Mouse (Mus musculus) bone marrow macrophage, adult 2 months (primary cell): Measurements from ENCODE around the gene Slc35e1.

Experiments
- CTCF ChIP-seq: IDR thresholded peaks from 2 replicates; pipeline ENCODE4 v1.5.1; 2012; ENCODE audit warnings: low read depth, mild to moderate bottlenecking, low read length, moderate library complexity
- POLR2A ChIP-seq: IDR thresholded peaks from 2 replicates; pipeline ENCODE4 v1.6.1; 2012; ENCODE audit warnings: mild to moderate bottlenecking, low read depth, low read length, borderline replicate concordance

DNA sequence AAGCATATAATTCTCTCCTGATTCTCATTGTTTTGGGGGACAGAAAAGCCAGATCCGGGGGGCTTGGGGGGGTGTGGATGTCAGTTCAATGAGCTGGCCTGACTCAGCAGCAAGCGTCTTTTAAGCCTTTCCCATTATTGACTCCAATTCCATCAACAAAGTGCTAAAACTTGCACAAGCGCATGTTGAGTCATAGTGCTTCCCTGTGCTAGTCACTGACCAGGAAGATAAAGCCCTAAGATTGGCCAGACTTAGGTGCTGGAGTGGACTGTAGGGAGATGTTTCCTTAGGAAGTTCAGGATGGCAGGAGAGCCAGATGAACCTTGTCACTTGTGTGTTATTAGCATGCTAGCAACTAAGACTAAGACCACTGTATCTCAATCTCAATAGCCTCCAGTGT, 42.5 kb upstream of the Slc35e1 start:
- no peak for TF ChIP-seq CTCF
- TF ChIP-seq POLR2A, result no peak
